Mouse (Mus musculus): Measurements from ENCODE around the gene Imp3. TPM values are rescaled to one million over a fixed set of nuclear protein-coding genes. Genes with fewer than 3 reads are reported as not detected.

Gene Imp3
- 69.6 and 71.4 TPM in 2 replicates for polyA plus RNA-seq (2016; fragmentation: Nextera tagmentation; extraction: Ambion mirVana)

DNA sequence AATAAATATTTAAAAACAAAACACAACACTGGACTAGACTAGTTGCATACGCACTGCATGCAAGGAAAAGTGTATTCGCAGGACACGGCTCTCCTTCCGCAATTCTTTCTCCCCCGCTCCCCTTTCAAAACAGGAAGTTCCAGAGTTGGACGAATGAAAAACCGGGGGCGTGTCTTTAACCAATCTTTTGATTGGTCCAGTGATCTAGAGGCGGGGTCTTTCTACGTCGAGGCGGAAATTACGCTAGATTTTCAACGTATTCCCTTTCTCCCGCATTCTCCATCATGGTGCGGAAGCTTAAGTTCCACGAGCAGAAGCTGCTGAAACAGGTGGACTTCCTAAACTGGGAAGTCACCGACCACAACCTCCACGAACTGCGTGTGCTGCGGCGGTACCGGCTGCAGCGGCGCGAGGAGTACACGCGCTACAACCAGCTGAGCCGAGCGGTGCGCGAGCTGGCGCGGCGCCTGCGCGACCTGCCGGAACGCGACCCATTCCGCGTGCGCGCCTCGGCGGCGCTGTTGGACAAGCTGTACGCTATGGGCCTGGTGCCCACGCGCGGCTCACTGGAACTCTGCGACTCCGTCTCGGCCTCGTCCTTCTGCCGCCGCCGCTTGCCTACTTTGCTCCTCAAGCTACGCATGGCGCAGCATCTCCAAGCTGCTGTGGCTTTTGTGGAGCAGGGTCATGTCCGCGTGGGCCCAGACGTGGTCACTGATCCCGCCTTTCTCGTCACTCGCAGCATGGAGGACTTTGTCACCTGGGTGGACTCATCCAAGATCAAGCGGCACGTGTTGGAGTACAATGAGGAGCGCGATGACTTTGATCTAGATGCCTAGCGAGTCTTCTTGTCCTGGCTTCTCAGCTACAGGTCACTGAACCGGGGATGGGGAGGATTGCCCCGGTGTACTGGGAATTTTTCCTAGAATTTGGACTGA lies at the start of gene Imp3:
TSS of gene Imp3 (plus strand) at position 253 of the 938 bp plus-strand sequence.
- H3K27ac ChIP-seq = peak within 1 kb of the TSS; percentile 85
- no peaks in the 10 kb centered on the region for H3K36me3 ChIP-seq (replicated peaks)
- no peaks in the 10 kb centered on the region for H3K9me3 ChIP-seq
- under 1% methylated on average over 73 of the region's 73 CpGs for WGBS
- H3K4me1 ChIP-seq = peaks cover 13% of the 10 kb centered on the region
- no peaks in the 10 kb centered on the region for H3K27me3 ChIP-seq
- peak; percentile 94 for ATAC-seq (ENCODE audit: low FRiP score)
- H3K4me3 ChIP-seq (replicated peaks) = peak within 1 kb of the TSS; percentile 82
- H3K9ac ChIP-seq = peak within 1 kb of the TSS; percentile 83
- peak within 1 kb of the TSS; percentile 92 for H3K4me2 ChIP-seq

DNA sequence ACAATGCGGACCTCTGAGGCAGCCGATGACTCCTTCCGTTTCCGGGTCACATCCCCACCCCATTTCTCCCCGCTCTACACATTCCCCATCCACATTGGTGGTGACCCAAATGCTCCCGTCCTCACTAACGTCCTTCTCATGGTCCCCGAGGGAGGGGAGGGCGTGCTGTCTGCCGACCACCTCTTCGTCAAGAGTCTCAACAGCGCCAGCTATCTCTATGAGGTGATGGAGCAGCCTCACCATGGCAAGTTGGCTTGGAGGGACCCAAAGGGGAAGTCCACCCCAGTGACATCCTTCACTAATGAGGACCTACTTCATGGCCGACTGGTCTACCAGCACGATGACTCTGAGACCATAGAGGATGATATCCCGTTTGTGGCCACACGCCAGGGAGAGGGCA lies 49.7 kb upstream of the Imp3 start:
- no peak for ATAC-seq (ENCODE audit: low FRiP score)
- Histone ChIP-seq H3K4me2 (no peak overlapping the region), H3K9ac (no peak overlapping the region), H3K9me3 (no peaks in the 10 kb centered on the region), H3K27me3 (peaks cover 22% of the 10 kb centered on the region), H3K4me1 (peaks cover 10% of the 10 kb centered on the region), H3K36me3 (replicated peaks) (no peaks in the 10 kb centered on the region), H3K4me3 (replicated peaks) (no peak overlapping the region), H3K27ac (no peak overlapping the region)
- WGBS = 95% methylated on average over 16 of the region's 16 CpGs

- peak overlapping the region; percentile 51 for H3K4me2 ChIP-seq
- peaks cover 23% of the 10 kb centered on the region for H3K27me3 ChIP-seq
- no peak overlapping the region for H3K27ac ChIP-seq
- H3K4me3 ChIP-seq (replicated peaks) = peak overlapping the region; percentile 19; the same call in 1 of the 2 replicates
- WGBS = 6% methylated on average over 14 of the region's 14 CpGs
- H3K9ac ChIP-seq = peak overlapping the region; percentile 27; the same call in 1 of the 2 replicates
- peaks cover 19% of the 10 kb centered on the region for H3K4me1 ChIP-seq
- no peaks in the 10 kb centered on the region for H3K9me3 ChIP-seq
- peak; percentile 63 for ATAC-seq (ENCODE audit: low FRiP score)
- H3K36me3 ChIP-seq (replicated peaks) = no peaks in the 10 kb centered on the region
Observed at GRCm38 (mm10) chr9:56889817-56890216, 47.5 kb upstream of the Imp3 start.

- H3K4me1 ChIP-seq = peaks cover 19% of the 10 kb centered on the region
- no peaks in the 10 kb centered on the region for H3K9me3 ChIP-seq
- no peak overlapping the region for H3K4me2 ChIP-seq
- no peak overlapping the region for H3K9ac ChIP-seq
- peaks cover 23% of the 10 kb centered on the region for H3K27me3 ChIP-seq
- H3K4me3 ChIP-seq (replicated peaks) = no peak overlapping the region
- no peaks in the 10 kb centered on the region for H3K36me3 ChIP-seq (replicated peaks)
- WGBS = 73% methylated on average over 11 of the region's 11 CpGs
- ATAC-seq (ENCODE audit: low FRiP score) = no peak
- no peak overlapping the region for H3K27ac ChIP-seq
Observed at GRCm38 (mm10) chr9:56890522-56891250, 46.6 kb upstream of the Imp3 start.

- Histone ChIP-seq H3K9me3 (no peaks in the 10 kb centered on the region), H3K4me2 (peak overlapping the region; percentile 42), H3K9ac (peak overlapping the region; percentile 33; the same call in 1 of the 2 replicates), H3K27me3 (peaks cover 23% of the 10 kb centered on the region), H3K4me3 (replicated peaks) (0 out of 2 replicates have a peak overlapping the region, but pooled peaks have one; percentile 4), H3K27ac (no peak overlapping the region), H3K4me1 (peaks cover 19% of the 10 kb centered on the region), H3K36me3 (replicated peaks) (no peaks in the 10 kb centered on the region)
- ATAC-seq (ENCODE audit: low FRiP score) = peak; percentile 71
- WGBS = 29% methylated on average over 12 of the region's 12 CpGs
Observed at GRCm38 (mm10) chr9:56891517-56892011, 45.7 kb upstream of the Imp3 start.

DNA sequence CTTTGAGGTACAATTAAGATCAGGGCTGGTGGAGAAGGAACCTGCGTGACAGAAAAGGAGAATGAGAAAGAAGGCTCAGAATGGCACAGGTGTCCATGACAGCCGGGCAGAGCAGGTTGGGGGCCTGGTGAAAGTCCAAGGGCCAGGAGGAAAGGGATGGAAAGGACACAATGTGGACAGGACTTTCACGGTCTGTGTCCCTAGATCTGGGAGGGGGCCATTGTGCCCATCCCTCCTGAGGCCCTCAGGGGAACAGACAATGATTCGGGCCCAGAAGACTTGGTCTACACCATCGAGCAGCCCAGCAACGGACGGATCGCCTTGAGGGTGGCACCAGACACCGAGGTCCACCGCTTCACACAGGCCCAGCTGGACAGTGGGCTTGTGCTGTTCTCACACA lies 45.2 kb upstream of the Imp3 start:
- Histone ChIP-seq H3K27ac (no peak overlapping the region), H3K4me1 (peaks cover 19% of the 10 kb centered on the region), H3K9ac (no peak overlapping the region), H3K9me3 (no peaks in the 10 kb centered on the region), H3K4me2 (no peak overlapping the region), H3K4me3 (replicated peaks) (no peak overlapping the region), H3K27me3 (peaks cover 23% of the 10 kb centered on the region), H3K36me3 (replicated peaks) (no peaks in the 10 kb centered on the region)
- 87% methylated on average over 10 of the region's 10 CpGs for WGBS
- ATAC-seq (ENCODE audit: low FRiP score) = no peak

- Histone ChIP-seq H3K4me2 (no peak overlapping the region), H3K9me3 (no peaks in the 10 kb centered on the region), H3K9ac (no peak overlapping the region), H3K36me3 (replicated peaks) (no peaks in the 10 kb centered on the region), H3K27me3 (peaks cover 23% of the 10 kb centered on the region), H3K4me1 (peaks cover 19% of the 10 kb centered on the region), H3K4me3 (replicated peaks) (no peak overlapping the region), H3K27ac (no peak overlapping the region)
- no peak for ATAC-seq (ENCODE audit: low FRiP score)
- WGBS = 68% methylated on average over 8 of the region's 8 CpGs
Observed at GRCm38 (mm10) chr9:56893313-56893712, 44.0 kb upstream of the Imp3 start.

DNA sequence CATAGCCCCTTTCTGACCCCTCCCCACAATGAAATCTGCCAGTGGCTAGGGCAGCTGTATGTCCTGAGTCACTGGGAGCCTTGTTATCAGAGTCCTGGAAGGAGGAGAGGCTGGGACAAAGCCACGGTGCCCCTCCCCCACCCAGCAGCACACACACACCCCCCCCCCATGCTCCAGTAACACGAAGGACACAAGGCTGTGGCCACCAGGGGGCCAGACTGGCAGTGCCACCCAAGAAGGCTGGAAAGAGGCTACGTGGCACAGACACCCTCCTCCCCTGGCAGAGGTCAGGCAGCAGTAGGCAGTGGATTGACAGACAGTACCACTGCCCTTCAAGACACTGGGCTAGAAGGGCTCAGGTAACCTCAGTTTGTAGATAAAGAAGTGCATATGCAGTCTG lies 43.3 kb upstream of the Imp3 start:
- Histone ChIP-seq H3K9me3 (no peaks in the 10 kb centered on the region), H3K27ac (no peak overlapping the region), H3K36me3 (replicated peaks) (no peaks in the 10 kb centered on the region), H3K4me3 (replicated peaks) (no peak overlapping the region), H3K9ac (no peak overlapping the region), H3K27me3 (peaks cover 23% of the 10 kb centered on the region), H3K4me1 (peaks cover 19% of the 10 kb centered on the region), H3K4me2 (no peak overlapping the region)
- ATAC-seq (ENCODE audit: low FRiP score) = no peak
- 17% methylated on average over 3 of the region's 3 CpGs for WGBS

DNA sequence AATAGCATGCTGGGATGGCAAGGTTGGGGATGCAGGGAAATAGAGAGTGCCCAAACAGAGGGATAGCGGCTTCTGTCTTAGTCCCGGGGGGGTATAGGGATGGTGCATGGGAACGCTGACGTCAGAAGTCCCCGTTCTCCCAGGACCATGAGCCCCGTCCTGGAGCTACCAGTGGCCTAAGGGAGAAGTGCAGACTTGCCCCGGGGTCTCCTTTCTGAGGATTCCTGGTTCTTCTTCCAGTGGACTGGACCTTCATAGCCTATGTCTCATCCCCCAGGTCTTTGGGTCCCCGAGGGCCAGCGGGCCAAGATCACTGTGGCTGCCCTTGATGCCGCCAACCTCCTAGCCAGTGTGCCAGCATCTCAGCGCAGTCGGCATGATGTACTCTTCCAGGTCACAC lies 40.5 kb upstream of the Imp3 start:
- H3K4me1 ChIP-seq = peaks cover 11% of the 10 kb centered on the region
- H3K4me3 ChIP-seq (replicated peaks) = no peak overlapping the region
- WGBS = 93% methylated on average over 12 of the region's 12 CpGs
- no peak overlapping the region for H3K9ac ChIP-seq
- no peak overlapping the region for H3K27ac ChIP-seq
- H3K36me3 ChIP-seq (replicated peaks) = no peaks in the 10 kb centered on the region
- no peaks in the 10 kb centered on the region for H3K9me3 ChIP-seq
- no peak for ATAC-seq (ENCODE audit: low FRiP score)
- no peak overlapping the region for H3K4me2 ChIP-seq
- H3K27me3 ChIP-seq = peaks cover 9% of the 10 kb centered on the region; the same call in 1 of the 2 replicates

DNA sequence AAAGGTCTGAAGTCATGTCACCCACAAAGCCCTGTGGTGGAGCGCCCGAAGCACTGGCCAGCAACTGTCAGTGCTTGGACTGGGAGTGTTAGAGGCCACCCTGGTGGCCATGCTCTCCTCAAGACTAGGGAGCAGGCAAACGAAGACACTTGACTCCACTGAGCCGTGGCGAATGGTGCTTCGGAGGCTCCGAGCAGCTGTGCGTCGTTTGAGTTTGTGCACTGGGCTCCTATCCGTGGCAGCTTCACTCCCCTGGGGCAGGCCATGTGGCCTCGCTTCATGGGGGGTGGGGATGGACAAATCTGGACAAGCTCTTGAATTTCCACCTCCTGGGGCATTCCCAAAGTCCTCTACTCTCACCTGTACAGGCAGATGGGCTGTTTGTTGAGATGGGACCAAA lies 37.9 kb upstream of the Imp3 start:
- Histone ChIP-seq H3K4me3 (replicated peaks) (no peak overlapping the region), H3K27ac (no peak overlapping the region), H3K27me3 (no peaks in the 10 kb centered on the region), H3K4me2 (no peak overlapping the region), H3K9ac (no peak overlapping the region), H3K9me3 (no peaks in the 10 kb centered on the region), H3K36me3 (replicated peaks) (no peaks in the 10 kb centered on the region), H3K4me1 (no peaks in the 10 kb centered on the region)
- WGBS = 72% methylated on average over 11 of the region's 11 CpGs
- ATAC-seq (ENCODE audit: low FRiP score) = no peak

DNA sequence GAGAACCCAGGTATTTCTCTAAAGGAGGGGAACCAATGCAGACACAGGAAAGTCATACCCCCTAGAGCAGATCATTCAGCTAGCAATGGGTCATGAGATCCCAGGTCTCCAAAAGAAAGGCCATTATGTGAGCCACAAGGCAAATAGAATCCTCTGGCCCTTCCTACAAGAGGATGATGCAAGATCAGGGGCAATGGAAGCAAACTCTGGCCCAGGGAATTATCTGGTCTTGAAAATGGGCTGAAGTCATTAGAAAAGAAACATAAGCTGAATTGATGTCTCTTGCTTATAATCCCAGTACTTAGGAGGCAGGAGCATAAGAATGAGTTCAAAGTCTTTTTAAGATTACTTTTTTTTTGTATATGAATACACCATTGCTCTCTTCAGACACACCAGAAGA lies 37.2 kb upstream of the Imp3 start:
- ATAC-seq (ENCODE audit: low FRiP score) = no peak
- Histone ChIP-seq H3K27ac (no peak overlapping the region), H3K27me3 (no peaks in the 10 kb centered on the region), H3K4me2 (no peak overlapping the region), H3K36me3 (replicated peaks) (no peaks in the 10 kb centered on the region), H3K9me3 (no peaks in the 10 kb centered on the region), H3K4me1 (no peaks in the 10 kb centered on the region), H3K4me3 (replicated peaks) (no peak overlapping the region), H3K9ac (no peak overlapping the region)

- no peak overlapping the region for H3K4me3 ChIP-seq (replicated peaks)
- no peak overlapping the region for H3K4me2 ChIP-seq
- no peaks in the 10 kb centered on the region for H3K36me3 ChIP-seq (replicated peaks)
- no peaks in the 10 kb centered on the region for H3K9me3 ChIP-seq
- no peaks in the 10 kb centered on the region for H3K4me1 ChIP-seq
- H3K9ac ChIP-seq = no peak overlapping the region
- H3K27me3 ChIP-seq = no peaks in the 10 kb centered on the region
- no peak overlapping the region for H3K27ac ChIP-seq
- WGBS = 73% methylated on average over 9 of the region's 9 CpGs
- no peak for ATAC-seq (ENCODE audit: low FRiP score)
Observed at GRCm38 (mm10) chr9:56900571-56900970, 36.7 kb upstream of the Imp3 start.
